Mouse (Mus musculus) embryonic fibroblast, embryonic 13.5 days (primary cell): ENCODE measurements around the gene Tsks. TPM values are rescaled to one million over a fixed set of nuclear protein-coding genes. Genes with fewer than 3 reads are reported as not detected.
A peak's percentile ranks its signal among the peaks of the same experiment; 100 is the strongest.

Source experiments
- H3K27ac ChIP-seq: 2 replicates; pipeline ENCODE4 v1.5.1; 2012; ENCODE audit warnings: low read length, control low read depth, inconsistent platforms; ENCODE audit not compliant: insufficient read depth
- H3K4me1 ChIP-seq: 2 replicates; pipeline ENCODE4 v1.6.1; 2011; ENCODE audit warnings: low read length; ENCODE audit not compliant: control insufficient read depth, insufficient read depth
- H3K4me3 ChIP-seq: 2 replicates; pipeline ENCODE4 v1.5.1; 2011; ENCODE audit warnings: mild to moderate bottlenecking, control low read depth, low read length; ENCODE audit not compliant: insufficient read depth
- CTCF ChIP-seq: IDR thresholded peaks from 2 replicates; pipeline ENCODE4 v1.5.1; 2011; ENCODE audit warnings: mild to moderate bottlenecking, control low read depth, low read length, moderate library complexity, borderline replicate concordance; ENCODE audit not compliant: insufficient read depth
- POLR2A ChIP-seq: IDR thresholded peaks from 2 replicates; pipeline ENCODE4 v1.6.1; 2011; ENCODE audit warnings: low read depth, mild to moderate bottlenecking, control low read depth, low read length, moderate library complexity
- polyA plus RNA-seq: library from polyadenylated mRNA; stranded (reverse); fragments of >200 nt; gene quantifications from 2 replicates; pipeline ENCODE4 v1.2.4, GENCODE M21; 2011; ENCODE audit warnings: low read depth; ENCODE audit not compliant: missing spikeins, insufficient read length

The Tsks gene
- polyA plus RNA-seq, 1 experiment: not detected

GRCm38 (mm10) chr7:44957183-44957835 is 14.3 kb downstream of the Tsks start:
- H3K4me3 ChIP-seq: no peak overlapping the region
- no peak for TF ChIP-seq CTCF
- no peak for TF ChIP-seq POLR2A

GRCm38 (mm10) chr7:44958208-44958607 is 15.2 kb downstream of the Tsks start:
- TF ChIP-seq POLR2A: no peak
- TF ChIP-seq CTCF: no peak
- no peaks in the 10 kb centered on the region for H3K4me1 ChIP-seq
- H3K4me3 ChIP-seq: no peak overlapping the region
- no peak overlapping the region for H3K27ac ChIP-seq

More at GRCm38 (mm10) chr7:44957183-44957835, 14.3 kb downstream of the Tsks start:
- Histone ChIP-seq H3K4me1 (no peaks in the 10 kb centered on the region), H3K27ac (no peak overlapping the region)

DNA sequence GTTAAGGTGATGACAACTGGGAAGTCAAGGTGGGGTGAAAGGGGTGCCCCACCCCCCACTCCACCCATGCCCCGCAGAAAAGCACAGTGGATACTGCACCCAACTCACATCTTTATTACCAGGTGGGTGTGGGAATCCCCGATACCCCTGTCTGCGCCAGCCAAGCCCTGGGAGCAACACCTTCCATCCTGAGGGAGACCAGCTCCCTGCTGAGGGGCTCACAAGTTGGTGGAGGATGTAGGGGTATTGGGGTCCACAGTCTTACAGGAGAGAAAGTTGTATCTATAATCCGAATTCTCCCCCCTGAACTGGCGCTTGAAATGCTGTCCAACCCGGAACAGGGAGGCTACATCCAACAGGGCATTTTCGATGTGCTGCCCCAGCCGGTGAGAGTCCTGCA is 16.3 kb downstream of the Tsks start:
- H3K27ac ChIP-seq: no peak overlapping the region
- H3K4me3 ChIP-seq: no peak overlapping the region
- no peaks in the 10 kb centered on the region for H3K4me1 ChIP-seq
- TF ChIP-seq CTCF: no peak
- TF ChIP-seq POLR2A: no peak

- H3K4me3 ChIP-seq: no peak overlapping the region
- TF ChIP-seq POLR2A (no peak), CTCF (no peak)
- no peaks in the 10 kb centered on the region for H3K4me1 ChIP-seq
These were observed 17.0 kb downstream of the Tsks start for GRCm38 (mm10) chr7:44959874-44960511.

DNA sequence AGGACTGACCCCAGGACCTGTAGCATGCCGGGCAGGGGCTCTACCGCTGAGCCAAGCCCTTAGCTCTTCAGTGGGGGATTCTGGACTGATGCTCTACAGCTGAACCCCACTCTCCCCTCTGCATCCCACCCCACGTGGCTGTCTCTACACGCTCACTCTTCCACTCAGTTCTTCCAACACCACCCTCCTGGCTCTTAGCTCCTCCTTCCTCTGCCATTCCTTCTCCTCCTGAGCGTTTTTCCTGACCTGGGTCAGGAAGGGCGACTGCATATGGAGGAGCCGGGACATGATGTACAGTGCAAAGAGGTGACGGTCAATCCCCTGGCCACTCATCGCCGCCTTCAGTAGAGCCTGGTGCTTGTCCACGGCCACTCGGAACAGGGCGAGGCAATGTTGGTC is 17.5 kb downstream of the Tsks start:
- no peaks in the 10 kb centered on the region for H3K4me1 ChIP-seq
- H3K27ac ChIP-seq: no peak overlapping the region
- no peak overlapping the region for H3K4me3 ChIP-seq
- TF ChIP-seq POLR2A: no peak
- no peak for TF ChIP-seq CTCF

More at GRCm38 (mm10) chr7:44959874-44960511, 17.0 kb downstream of the Tsks start:
- H3K27ac ChIP-seq: no peak overlapping the region

- no peaks in the 10 kb centered on the region for H3K4me1 ChIP-seq
- H3K27ac ChIP-seq: no peak overlapping the region
- no peak overlapping the region for H3K4me3 ChIP-seq
- TF ChIP-seq POLR2A: no peak
- TF ChIP-seq CTCF: no peak
These were observed 19.3 kb downstream of the Tsks start for GRCm38 (mm10) chr7:44962337-44962736.

GRCm38 (mm10) chr7:44962831-44963230 is 19.8 kb downstream of the Tsks start:
- TF ChIP-seq CTCF: no peak
- no peak for TF ChIP-seq POLR2A
- H3K4me3 ChIP-seq: no peak overlapping the region
- H3K27ac ChIP-seq: no peak overlapping the region
- H3K4me1 ChIP-seq: no peaks in the 10 kb centered on the region

DNA sequence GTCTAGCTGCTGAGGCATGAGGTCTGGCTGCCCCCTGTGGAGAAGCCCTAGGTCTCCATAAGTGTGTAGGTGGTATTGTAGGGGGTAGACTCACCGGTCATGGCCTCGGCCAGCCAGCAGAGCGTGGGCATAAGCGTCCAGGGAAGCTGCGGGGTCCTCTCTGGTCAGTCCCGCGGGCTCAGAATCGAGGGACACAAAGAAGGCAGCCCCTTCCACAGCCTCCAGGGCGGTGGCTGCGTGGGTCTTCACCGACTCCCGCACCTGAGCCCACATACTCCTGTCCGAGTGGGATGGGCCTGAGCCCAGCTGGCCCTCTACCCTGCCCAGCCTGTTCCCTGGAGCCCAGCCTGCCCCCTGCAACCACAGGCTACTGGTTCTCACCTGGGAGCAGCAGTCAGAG is 22.0 kb downstream of the Tsks start:
- H3K4me1 ChIP-seq: no peaks in the 10 kb centered on the region
- no peak overlapping the region for H3K27ac ChIP-seq
- TF ChIP-seq CTCF (no peak), POLR2A (no peak)
- no peak overlapping the region for H3K4me3 ChIP-seq

GRCm38 (mm10) chr7:44965975-44966374 is 23.0 kb downstream of the Tsks start:
- Histone ChIP-seq H3K4me3 (no peak overlapping the region), H3K27ac (no peak overlapping the region), H3K4me1 (peaks cover 4% of the 10 kb centered on the region; the same call in 1 of the 2 replicates)
- no peak for TF ChIP-seq POLR2A
- peak; percentile 30; the same call in 1 of the 2 replicates for TF ChIP-seq CTCF

GRCm38 (mm10) chr7:44966638-44967037 is 23.6 kb downstream of the Tsks start:
- Histone ChIP-seq H3K4me1 (peaks cover 6% of the 10 kb centered on the region; the same call in 1 of the 2 replicates), H3K27ac (no peak overlapping the region), H3K4me3 (no peak overlapping the region)
- TF ChIP-seq POLR2A: no peak
- no peak for TF ChIP-seq CTCF
